Mouse (Mus musculus) erythroblast, embryonic 14.5 days (primary cell): ENCODE measurements around the gene Pik3r5.

Experiments
- GATA1 ChIP-seq: IDR thresholded peaks from 2 replicates; pipeline ENCODE4 v1.6.1; 2012; ENCODE audit warnings: low read length, inconsistent platforms, mixed read lengths
- TAL1 ChIP-seq: IDR thresholded peaks from 3 replicates; pipeline ENCODE4 v1.6.1; 2012; ENCODE audit warnings: low read length, inconsistent platforms, mixed read lengths

DNA sequence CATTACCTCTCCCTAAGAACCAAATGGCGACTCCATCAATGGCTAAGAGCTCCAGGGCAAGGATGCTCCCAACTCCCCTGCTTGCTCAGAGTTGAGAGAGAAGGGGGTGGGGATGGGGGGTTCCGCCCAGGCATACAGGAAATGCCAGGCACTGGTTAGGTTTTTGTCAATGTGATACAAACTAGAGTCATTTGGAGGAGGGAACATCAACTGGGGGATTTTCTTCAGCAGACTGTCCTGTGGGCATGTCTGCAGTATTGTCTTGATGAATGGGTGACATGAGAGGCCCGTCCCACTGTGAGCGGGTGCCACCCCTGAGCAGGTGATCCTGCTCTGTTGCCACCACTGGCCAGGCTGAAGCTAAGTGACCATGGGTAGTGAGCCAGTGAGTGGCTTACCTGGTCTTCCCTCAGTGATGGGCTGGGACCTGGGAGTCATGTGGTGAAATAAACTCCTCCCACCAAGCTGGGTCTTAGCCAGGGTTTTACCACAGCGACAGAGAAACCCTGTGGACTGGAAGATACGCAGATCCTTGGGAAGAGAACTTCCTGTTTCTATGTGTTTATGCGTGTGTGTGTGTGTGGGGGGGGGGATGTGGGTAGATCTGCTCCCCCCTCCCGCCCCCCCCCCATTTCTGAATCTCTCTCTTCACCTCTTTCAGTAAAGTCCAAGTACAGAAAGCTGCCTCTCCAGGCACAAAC lies 67.2 kb downstream of the Pik3r5 start:
- no peak for TF ChIP-seq GATA1
- TF ChIP-seq TAL1: no peak
